Mouse (Mus musculus) frontal cortex, adult 2 months (tissue): ENCODE measurements at regions not wholly inside any gene's neighbourhood (a gene's known extent, or its start where the extent isn't known, plus 50 kb on each side); places are given as distances from the start of the nearest gene placed in this dataset.

Source experiments
- DNase-seq, 2 experiments: peaks; one replicate each; pipeline ENCODE4 v3.0.0; 2022; ENCODE audit warnings: low spot score in 1 of 2; ENCODE audit errors: extremely low spot score in 1 of 2

GRCm38 (mm10) chr1:193732113-193732512 lies 362.0 kb upstream of the Camk1g start:
- DNase-seq, result no peak

- DNase-seq, result no peak
These were observed 351.8 kb upstream of the Camk1g start for GRCm38 (mm10) chr1:193721850-193722249.

GRCm38 (mm10) chr1:193720420-193720851 lies 350.3 kb upstream of the Camk1g start:
- no peak for DNase-seq

GRCm38 (mm10) chr1:193715328-193715727 lies 345.2 kb upstream of the Camk1g start:
- no peak for DNase-seq

- no peak for DNase-seq
These were observed 344.5 kb upstream of the Camk1g start for GRCm38 (mm10) chr1:193714631-193715030.

- DNase-seq, result no peak
These were observed 335.1 kb upstream of the Camk1g start for GRCm38 (mm10) chr1:193705205-193705604.

GRCm38 (mm10) chr1:193702707-193703419 lies 332.8 kb upstream of the Camk1g start:
- peak in 1 of 2 experiments; percentile 54 for DNase-seq

- DNase-seq, result no peak
These were observed 330.1 kb upstream of the Camk1g start for GRCm38 (mm10) chr1:193700217-193700616.

- peak; percentile 67 to 92 for DNase-seq
These were observed 328.6 kb upstream of the Camk1g start for GRCm38 (mm10) chr1:193698603-193699266.

- no peak for DNase-seq
These were observed 327.8 kb upstream of the Camk1g start for GRCm38 (mm10) chr1:193697857-193698256.

GRCm38 (mm10) chr1:193697001-193697400 lies 326.9 kb upstream of the Camk1g start:
- DNase-seq, result no peak

- no peak for DNase-seq
These were observed 322.9 kb upstream of the Camk1g start for GRCm38 (mm10) chr1:193692991-193693390.

GRCm38 (mm10) chr1:193689601-193690000 lies 319.5 kb upstream of the Camk1g start:
- no peak for DNase-seq

GRCm38 (mm10) chr1:193682917-193683316 lies 312.8 kb upstream of the Camk1g start:
- DNase-seq, result no peak

- no peak for DNase-seq
These were observed 308.4 kb upstream of the Camk1g start for GRCm38 (mm10) chr1:193678448-193678847.

- peak; percentile 18 to 43 for DNase-seq
These were observed 303.2 kb upstream of the Camk1g start for GRCm38 (mm10) chr1:193673236-193673830.

- no peak for DNase-seq
These were observed 302.6 kb upstream of the Camk1g start for GRCm38 (mm10) chr1:193672681-193673080.

- no peak for DNase-seq
These were observed 301.7 kb upstream of the Camk1g start for GRCm38 (mm10) chr1:193671816-193672254.

- peak in 1 of 2 experiments; percentile 54 for DNase-seq
These were observed 300.9 kb upstream of the Camk1g start for GRCm38 (mm10) chr1:193671046-193671445.

GRCm38 (mm10) chr1:193670008-193670407 lies 299.9 kb upstream of the Camk1g start:
- no peak for DNase-seq

- DNase-seq, result peak in 1 of 2 experiments; percentile 34
These were observed 298.7 kb upstream of the Camk1g start for GRCm38 (mm10) chr1:193668841-193669240.

GRCm38 (mm10) chr1:193665854-193666253 lies 295.8 kb upstream of the Camk1g start:
- no peak for DNase-seq
